Mouse (Mus musculus): ENCODE measurements around the gene Hoxd11.

Hoxd11 gene

DNA sequence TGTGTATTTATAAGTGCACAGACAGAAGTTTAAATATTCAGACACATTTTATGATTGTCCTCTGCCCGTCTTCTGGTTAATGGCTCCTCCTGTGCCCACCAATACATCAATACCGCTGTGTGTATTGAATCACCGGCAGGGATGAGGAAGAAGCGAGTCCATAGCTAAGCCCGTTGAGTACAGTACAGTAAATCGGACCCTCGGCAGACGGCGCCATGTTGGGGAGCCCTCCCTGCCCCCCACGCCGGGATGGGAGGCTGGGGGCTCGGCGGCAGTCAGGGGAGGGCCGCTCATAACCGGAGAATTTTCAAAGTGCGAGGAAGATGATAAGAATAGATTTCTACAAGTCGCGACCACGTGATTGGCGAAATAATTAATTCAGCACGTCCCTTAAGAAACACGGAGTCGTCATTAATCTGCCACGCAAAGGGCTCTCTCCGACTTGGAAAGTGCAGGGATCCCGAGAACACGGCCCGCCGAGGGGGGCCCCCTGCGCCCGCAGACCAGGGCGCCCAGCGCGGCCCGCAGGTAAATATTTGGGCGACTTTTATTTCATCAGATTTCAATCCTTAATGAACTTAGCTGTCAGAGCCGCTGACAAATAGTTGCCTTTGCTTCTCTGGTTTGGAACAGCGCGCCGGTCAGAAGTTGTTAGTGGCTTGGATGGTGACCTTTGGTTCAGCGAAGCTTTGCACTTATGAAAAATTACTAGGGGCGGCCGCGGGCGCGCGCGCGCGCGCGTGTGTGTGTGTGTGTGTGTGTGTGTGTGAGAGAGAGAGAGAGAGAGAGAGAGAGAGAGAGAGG is 53.4 kb downstream of the Hoxd11 start:
- peak; percentile 45 for DNase-seq

DNA sequence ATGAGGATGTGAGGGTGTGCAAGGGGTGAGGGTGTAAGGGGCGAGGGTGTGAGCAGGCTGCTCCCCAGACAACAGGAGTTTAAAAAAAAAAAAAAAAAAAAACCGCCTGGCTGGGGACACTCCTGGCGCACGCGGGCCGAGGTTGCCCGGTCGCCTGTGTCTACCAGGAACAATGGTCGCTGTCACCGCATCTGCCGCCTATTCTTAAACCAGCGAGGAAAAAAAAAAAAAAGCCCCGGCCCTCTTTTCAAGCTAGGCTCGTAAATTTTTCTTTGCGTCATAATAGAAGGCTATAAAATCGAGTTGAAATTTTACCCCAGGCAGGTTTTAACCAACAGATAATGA is 53.9 kb downstream of the Hoxd11 start:
- DNase-seq: no peak

- DNase-seq: no peak
Observed at GRCm38 (mm10) chr2:74733765-74734164, 54.4 kb downstream of the Hoxd11 start.

DNA sequence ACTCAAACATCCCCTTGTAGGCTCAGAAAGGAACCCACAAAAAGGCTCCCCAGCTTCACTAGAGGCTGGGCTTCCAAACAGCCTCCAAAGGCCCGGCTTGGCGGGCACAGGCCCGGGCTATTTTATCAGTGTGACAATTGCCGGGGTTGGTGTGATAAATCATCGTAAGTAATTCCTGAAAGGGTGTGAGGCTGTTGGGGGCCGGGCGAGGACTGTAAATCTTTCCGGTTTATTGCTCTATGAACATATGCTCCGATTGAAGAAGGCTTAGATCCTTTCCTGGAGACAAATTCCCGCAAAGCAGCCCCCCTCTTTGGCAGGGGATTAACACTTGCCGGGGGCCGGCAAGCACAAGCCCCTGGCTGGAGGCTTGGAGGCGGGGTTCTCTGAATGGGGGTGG is 55.1 kb downstream of the Hoxd11 start:
- no peak for DNase-seq

GRCm38 (mm10) chr2:74734996-74735811 is 55.8 kb downstream of the Hoxd11 start:
- no peak for DNase-seq

GRCm38 (mm10) chr2:74735851-74736687 is 56.7 kb downstream of the Hoxd11 start:
- DNase-seq: peak; percentile 22

Data from kidney, postnatal 14 days (tissue).